Mouse (Mus musculus): ENCODE results near the gene Abca12. TPM values are rescaled to one million over a fixed set of nuclear protein-coding genes. Genes with fewer than 3 reads are reported as not detected.

Abca12 gene
- polyA plus RNA-seq, 1 experiment: 0.04 TPM

GRCm38 (mm10) chr1:71396105-71396504 lies 18.6 kb downstream of the Abca12 start:
- Histone ChIP-seq H3K27ac (ENCODE audit: insufficient read depth, low read length) (no peak overlapping the region), H3K4me3 (ENCODE audit: insufficient read depth, low read length) (no peak overlapping the region), H3K4me1 (ENCODE audit: control insufficient read depth, insufficient read depth, low read length) (no peaks in the 10 kb centered on the region)
- TF ChIP-seq POLR2A (IDR thresholded peaks at IDR 0.05; ENCODE audit: extremely low read depth, insufficient read depth, low read length) (no peak), CTCF (IDR thresholded peaks at IDR 0.05; ENCODE audit: extremely low read depth, insufficient read depth, low read length) (no peak)

- no peaks in the 10 kb centered on the region for H3K4me1 ChIP-seq (ENCODE audit: control insufficient read depth, insufficient read depth, low read length)
- no peak for TF ChIP-seq CTCF (IDR thresholded peaks at IDR 0.05; ENCODE audit: extremely low read depth, insufficient read depth, low read length)
- no peak for TF ChIP-seq POLR2A (IDR thresholded peaks at IDR 0.05; ENCODE audit: extremely low read depth, insufficient read depth, low read length)
- H3K4me3 ChIP-seq (ENCODE audit: insufficient read depth, low read length): no peak overlapping the region
- no peak overlapping the region for H3K27ac ChIP-seq (ENCODE audit: insufficient read depth, low read length)
Observed at GRCm38 (mm10) chr1:71394177-71394576, 20.5 kb downstream of the Abca12 start.

GRCm38 (mm10) chr1:71393489-71393888 lies 21.2 kb downstream of the Abca12 start:
- TF ChIP-seq POLR2A (IDR thresholded peaks at IDR 0.05; ENCODE audit: extremely low read depth, insufficient read depth, low read length) (no peak), CTCF (IDR thresholded peaks at IDR 0.05; ENCODE audit: extremely low read depth, insufficient read depth, low read length) (no peak)
- H3K27ac ChIP-seq (ENCODE audit: insufficient read depth, low read length): no peak overlapping the region

GRCm38 (mm10) chr1:71392463-71392862 lies 22.2 kb downstream of the Abca12 start:
- no peaks in the 10 kb centered on the region for H3K4me1 ChIP-seq (ENCODE audit: control insufficient read depth, insufficient read depth, low read length)
- no peak overlapping the region for H3K4me3 ChIP-seq (ENCODE audit: insufficient read depth, low read length)
- no peak overlapping the region for H3K27ac ChIP-seq (ENCODE audit: insufficient read depth, low read length)
- TF ChIP-seq CTCF (IDR thresholded peaks at IDR 0.05; ENCODE audit: extremely low read depth, insufficient read depth, low read length) (no peak), POLR2A (IDR thresholded peaks at IDR 0.05; ENCODE audit: extremely low read depth, insufficient read depth, low read length) (no peak)

More at GRCm38 (mm10) chr1:71393489-71393888, 21.2 kb downstream of the Abca12 start:
- Histone ChIP-seq H3K4me1 (ENCODE audit: control insufficient read depth, insufficient read depth, low read length) (no peaks in the 10 kb centered on the region), H3K4me3 (ENCODE audit: insufficient read depth, low read length) (no peak overlapping the region)

GRCm38 (mm10) chr1:71386593-71386992 lies 28.1 kb downstream of the Abca12 start:
- H3K4me3 ChIP-seq (ENCODE audit: insufficient read depth, low read length): no peak overlapping the region
- H3K4me1 ChIP-seq (ENCODE audit: control insufficient read depth, insufficient read depth, low read length): no peaks in the 10 kb centered on the region
- no peak overlapping the region for H3K27ac ChIP-seq (ENCODE audit: insufficient read depth, low read length)
- TF ChIP-seq CTCF (IDR thresholded peaks at IDR 0.05; ENCODE audit: extremely low read depth, insufficient read depth, low read length): no peak
- no peak for TF ChIP-seq POLR2A (IDR thresholded peaks at IDR 0.05; ENCODE audit: extremely low read depth, insufficient read depth, low read length)

- H3K4me1 ChIP-seq (ENCODE audit: control insufficient read depth, insufficient read depth, low read length): no peaks in the 10 kb centered on the region
- H3K27ac ChIP-seq (ENCODE audit: insufficient read depth, low read length): no peak overlapping the region
- no peak overlapping the region for H3K4me3 ChIP-seq (ENCODE audit: insufficient read depth, low read length)
- no peak for TF ChIP-seq POLR2A (IDR thresholded peaks at IDR 0.05; ENCODE audit: extremely low read depth, insufficient read depth, low read length)
- no peak for TF ChIP-seq CTCF (IDR thresholded peaks at IDR 0.05; ENCODE audit: extremely low read depth, insufficient read depth, low read length)
Observed at GRCm38 (mm10) chr1:71384098-71384497, 30.6 kb downstream of the Abca12 start.

GRCm38 (mm10) chr1:71373090-71373489 lies 41.6 kb downstream of the Abca12 start:
- H3K4me3 ChIP-seq (ENCODE audit: insufficient read depth, low read length): no peak overlapping the region
- H3K27ac ChIP-seq (ENCODE audit: insufficient read depth, low read length): no peak overlapping the region
- H3K4me1 ChIP-seq (ENCODE audit: control insufficient read depth, insufficient read depth, low read length): no peaks in the 10 kb centered on the region
- no peak for TF ChIP-seq CTCF (IDR thresholded peaks at IDR 0.05; ENCODE audit: extremely low read depth, insufficient read depth, low read length)
- TF ChIP-seq POLR2A (IDR thresholded peaks at IDR 0.05; ENCODE audit: extremely low read depth, insufficient read depth, low read length): no peak

GRCm38 (mm10) chr1:71370266-71370665 lies 44.4 kb downstream of the Abca12 start:
- Histone ChIP-seq H3K27ac (ENCODE audit: insufficient read depth, low read length) (no peak overlapping the region), H3K4me1 (ENCODE audit: control insufficient read depth, insufficient read depth, low read length) (no peaks in the 10 kb centered on the region), H3K4me3 (ENCODE audit: insufficient read depth, low read length) (no peak overlapping the region)
- no peak for TF ChIP-seq POLR2A (IDR thresholded peaks at IDR 0.05; ENCODE audit: extremely low read depth, insufficient read depth, low read length)
- TF ChIP-seq CTCF (IDR thresholded peaks at IDR 0.05; ENCODE audit: extremely low read depth, insufficient read depth, low read length): no peak

- Histone ChIP-seq H3K4me1 (ENCODE audit: control insufficient read depth, insufficient read depth, low read length) (no peaks in the 10 kb centered on the region), H3K27ac (ENCODE audit: insufficient read depth, low read length) (no peak overlapping the region), H3K4me3 (ENCODE audit: insufficient read depth, low read length) (no peak overlapping the region)
- TF ChIP-seq CTCF (IDR thresholded peaks at IDR 0.05; ENCODE audit: extremely low read depth, insufficient read depth, low read length) (no peak), POLR2A (IDR thresholded peaks at IDR 0.05; ENCODE audit: extremely low read depth, insufficient read depth, low read length) (no peak)
Observed at GRCm38 (mm10) chr1:71367770-71368169, 46.9 kb downstream of the Abca12 start.

- Histone ChIP-seq H3K4me1 (ENCODE audit: control insufficient read depth, insufficient read depth, low read length) (no peaks in the 10 kb centered on the region), H3K27ac (ENCODE audit: insufficient read depth, low read length) (no peak overlapping the region), H3K4me3 (ENCODE audit: insufficient read depth, low read length) (no peak overlapping the region)
- TF ChIP-seq CTCF (IDR thresholded peaks at IDR 0.05; ENCODE audit: extremely low read depth, insufficient read depth, low read length) (no peak), POLR2A (IDR thresholded peaks at IDR 0.05; ENCODE audit: extremely low read depth, insufficient read depth, low read length) (no peak)
Observed at GRCm38 (mm10) chr1:71342861-71343554, 71.7 kb downstream of the Abca12 start.

Measured in cortical plate, adult 2 months (tissue).